Mouse (Mus musculus) T-helper 1 cell (primary cell): ENCODE measurements around the gene Psmd12.
"Not testable (repeated sequence)": the region's sequence is repeated elsewhere in the genome, so short reads cannot be mapped to it uniquely, and the experiment has no call there.

Experiments used
- in situ Hi-C: fragments of 300-600 bp; cut with MboI, MseI; formaldehyde crosslinking; loops from one replicate; pipeline ENCODE4 v1.15.1; 2025; ENCODE audit warnings: high pct_unique_total_duplicates

The Psmd12 gene

GRCm38 (mm10) chr11:107459828-107460227 is 19.5 kb upstream of the Psmd12 start:
- in situ Hi-C loops: loop anchor here (25.0 kb wide), 1 partner anchor 1952 kb away; the partner anchor contains the start of gene 9930022D16Rik

DNA sequence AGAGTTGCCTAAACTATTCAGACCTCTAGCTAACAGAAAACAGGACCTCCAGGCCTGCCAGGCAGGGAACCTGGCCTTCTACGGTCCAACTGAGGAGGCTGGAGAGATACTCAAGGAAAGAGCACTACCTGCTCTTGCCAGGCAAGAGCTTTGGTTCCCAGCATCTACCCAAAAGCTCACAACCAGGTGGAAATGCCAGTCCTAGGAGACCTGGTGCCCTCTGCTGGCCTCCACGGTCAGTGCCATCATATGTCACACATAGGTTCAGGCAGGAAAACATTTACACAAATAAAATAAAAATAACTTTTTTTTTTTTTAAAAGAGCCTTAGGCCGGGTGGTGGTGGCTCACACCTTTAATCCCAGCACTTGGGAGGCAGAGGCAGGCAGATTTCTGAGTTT is 16.8 kb upstream of the Psmd12 start:
- in situ Hi-C loops: loop anchor here (25.0 kb wide), 1 partner anchor 1950 kb away; the partner anchor contains the start of gene 9930022D16Rik

GRCm38 (mm10) chr11:107463251-107463681 is 16.0 kb upstream of the Psmd12 start:
- in situ Hi-C loops: loop anchor here (25.0 kb wide), 1 partner anchor 1949 kb away; the partner anchor contains the start of gene 9930022D16Rik

GRCm38 (mm10) chr11:107464141-107464540 is 15.1 kb upstream of the Psmd12 start:
- in situ Hi-C loops: loop anchor here (25.0 kb wide), 1 partner anchor 1948 kb away; the partner anchor contains the start of gene 9930022D16Rik

DNA sequence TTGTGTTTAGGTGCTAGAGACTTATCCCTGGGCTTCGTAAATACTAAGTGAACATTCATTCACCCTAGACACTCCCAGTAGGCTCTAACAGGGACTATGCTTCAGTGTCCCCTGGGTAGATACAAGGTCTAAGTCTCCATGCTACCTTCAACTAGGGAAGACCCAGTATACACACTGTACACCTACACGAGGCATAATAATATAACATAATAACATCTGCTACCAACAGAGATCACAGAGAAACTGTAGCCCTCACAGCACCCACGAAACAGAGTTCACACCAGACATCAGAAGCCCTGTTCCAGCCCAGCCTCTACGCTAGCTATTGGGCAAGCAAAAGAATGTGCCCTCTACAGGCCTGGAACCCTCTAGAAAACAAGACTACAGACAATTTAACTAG is 14.2 kb upstream of the Psmd12 start:
- in situ Hi-C loops: loop anchor here (5.0 to 25.0 kb wide), 2 partner anchors 43 to 1947 kb away; partner anchors contain the start of gene 9930022D16Rik

DNA sequence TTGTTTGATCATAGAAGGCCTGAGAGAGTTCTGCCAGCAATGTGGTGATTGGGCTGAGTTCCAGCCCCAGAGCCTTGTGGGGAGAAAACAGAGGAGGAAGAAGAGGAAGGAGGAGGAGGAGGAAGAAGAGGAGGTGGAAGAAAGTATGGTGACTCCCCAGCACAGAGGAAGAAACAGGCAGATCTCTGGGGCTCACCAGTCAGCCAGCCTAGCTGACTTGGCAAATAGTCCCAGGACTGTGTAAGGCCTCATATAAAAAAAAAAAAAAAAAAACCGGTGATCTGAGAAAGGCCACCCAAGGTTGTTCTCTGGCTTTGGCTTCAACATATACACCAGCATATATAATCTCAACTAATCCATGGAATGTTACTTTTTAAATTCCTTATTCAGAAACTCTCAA is 13.3 kb upstream of the Psmd12 start:
- in situ Hi-C loops: loop anchor here (5.0 to 25.0 kb wide), 2 partner anchors 44 to 1946 kb away; partner anchors contain the start of gene 9930022D16Rik

DNA sequence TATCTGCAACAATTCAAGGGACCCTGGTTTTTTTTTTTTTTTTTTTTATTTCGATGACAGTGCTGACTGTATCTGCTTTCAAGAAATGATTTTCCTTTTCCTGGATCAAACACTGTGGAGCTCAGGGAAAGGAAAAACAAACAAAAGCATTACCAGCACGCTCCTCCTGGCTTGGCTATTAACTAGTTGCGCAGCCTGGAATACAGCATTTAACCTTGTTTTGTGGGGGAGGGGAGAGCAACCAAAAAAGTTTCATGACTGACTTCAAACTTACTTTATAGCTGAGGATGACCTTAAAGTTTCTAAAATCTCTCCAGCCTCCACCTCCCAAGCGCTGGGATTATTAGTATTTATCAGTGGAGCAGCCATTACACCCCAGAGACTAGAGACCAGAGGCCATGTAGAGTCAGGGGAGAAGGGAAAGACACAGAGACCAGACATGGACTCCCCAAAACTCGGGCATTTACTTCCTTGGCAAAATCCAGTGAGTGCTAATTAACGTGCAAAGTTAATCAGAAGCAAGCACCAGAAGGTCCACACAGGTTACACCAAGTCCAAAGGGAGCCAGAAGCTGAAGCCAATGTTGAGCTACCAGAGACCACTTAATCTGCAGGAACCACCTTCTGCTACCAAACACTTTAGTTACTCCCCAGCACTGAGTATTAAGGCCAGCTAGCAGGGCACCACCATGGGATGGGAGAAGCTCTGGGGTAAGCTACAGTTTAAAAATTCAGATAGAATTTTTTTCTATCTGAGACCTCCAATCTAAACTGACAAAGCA is 12.5 kb upstream of the Psmd12 start:
- in situ Hi-C loops: loop anchor here (5.0 to 25.0 kb wide), 2 partner anchors 44 to 1946 kb away; partner anchors contain the start of gene 9930022D16Rik

DNA sequence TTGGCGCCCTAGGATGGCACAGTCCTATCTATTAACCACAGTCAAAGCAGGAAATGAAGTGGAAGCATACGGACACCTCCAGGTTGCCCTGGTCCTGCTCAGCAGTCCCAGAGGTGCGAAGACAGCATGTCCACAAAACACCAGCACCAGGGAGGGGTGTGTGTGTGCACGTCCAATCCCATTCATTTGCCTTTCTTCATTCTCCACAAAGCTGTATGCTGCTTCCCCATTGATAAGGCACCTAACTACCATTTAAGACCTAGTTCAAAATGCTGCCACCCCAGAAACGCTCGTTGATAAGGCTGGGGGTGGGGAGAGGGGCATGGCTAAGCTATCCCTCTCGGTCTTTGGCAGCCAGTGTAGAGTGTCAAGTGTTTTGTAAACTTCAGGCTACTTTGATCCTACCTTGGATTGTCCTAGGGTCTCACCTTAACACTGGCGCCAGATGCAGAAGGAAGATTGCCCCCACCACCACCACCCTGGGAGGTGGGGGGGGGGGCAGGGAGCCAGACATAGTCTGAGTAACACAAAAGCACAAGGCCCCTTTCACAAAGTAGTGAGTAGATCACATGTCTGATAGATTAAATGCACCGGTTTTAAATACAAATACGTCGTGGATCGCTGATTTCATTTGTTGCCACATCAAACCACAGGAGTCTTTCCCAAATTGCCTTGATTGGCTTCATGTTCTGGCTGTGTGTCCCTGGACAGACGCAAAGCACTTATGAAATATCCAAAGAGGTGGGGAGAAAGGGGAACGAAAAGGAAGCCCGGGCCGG is 10.8 kb upstream of the Psmd12 start:
- in situ Hi-C loops: loop anchor here (5.0 to 25.0 kb wide), 2 partner anchors 46 to 1944 kb away; partner anchors contain the start of gene 9930022D16Rik

DNA sequence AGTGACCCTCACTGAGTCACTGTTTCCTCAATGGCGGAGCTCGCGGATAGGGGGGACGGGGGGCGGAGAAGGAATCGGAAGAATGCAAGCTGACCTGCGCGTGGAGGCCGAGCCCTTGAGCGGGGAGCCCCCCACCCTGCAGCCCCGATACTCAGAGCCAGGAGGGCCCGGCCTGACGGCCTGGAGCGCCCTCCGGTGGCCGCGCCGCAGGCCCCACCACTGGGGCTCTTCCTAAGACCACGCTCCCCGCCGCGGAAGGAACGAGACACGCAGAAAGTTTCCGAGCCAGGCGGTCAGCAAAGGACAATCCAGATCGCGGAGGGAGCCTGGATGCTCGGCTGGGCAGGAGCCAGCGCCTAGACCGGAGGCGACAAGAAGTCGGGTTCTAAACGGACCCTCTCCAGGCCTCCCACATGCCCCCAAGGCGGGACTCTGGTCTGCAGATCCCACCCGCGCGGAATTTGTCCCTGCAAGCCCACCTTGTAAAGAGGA is 10.2 kb upstream of the Psmd12 start:
- in situ Hi-C loops: loop anchor here (5.0 to 25.0 kb wide), 2 partner anchors 47 to 1943 kb away; partner anchors contain the start of gene 9930022D16Rik

- in situ Hi-C loops: loop anchor here (5.0 to 25.0 kb wide), 6 partner anchors 47 to 1943 kb away; partner anchors contain the start of genes 9930022D16Rik and Nol11
Measured at GRCm38 (mm10) chr11:107469523-107470371, 9.5 kb upstream of the Psmd12 start.

DNA sequence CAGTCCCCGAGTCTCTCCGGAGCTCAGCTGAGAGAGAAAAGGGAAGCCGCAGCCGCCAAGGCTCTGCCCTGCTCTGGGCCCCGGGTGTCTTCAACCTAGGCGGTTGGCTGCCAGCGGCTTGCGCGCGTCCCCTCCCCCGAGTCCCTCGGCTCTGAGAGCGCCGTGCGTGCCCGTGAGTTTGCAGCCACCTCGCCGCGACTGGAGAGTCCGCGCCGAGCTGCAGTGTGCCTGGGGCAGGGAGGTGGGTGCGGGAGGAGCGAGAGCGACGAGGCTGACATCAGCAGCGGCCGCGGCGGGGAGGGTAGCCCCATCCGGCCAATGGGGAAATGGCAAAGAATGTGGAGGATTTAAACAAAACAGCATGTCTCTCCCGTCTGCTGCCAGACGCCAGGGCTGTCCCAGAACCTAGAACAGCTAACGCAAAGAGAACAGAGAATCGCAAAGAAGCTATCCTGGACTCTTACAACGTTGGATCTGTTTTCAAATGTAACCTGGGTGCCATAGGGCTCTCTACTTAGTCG is 8.7 kb upstream of the Psmd12 start, which contains the start of gene Pitpnc1:
TSS of gene Pitpnc1 (minus strand) at position 179 of the 521 bp plus-strand sequence.
- in situ Hi-C loops: loop anchor here (5.0 to 25.0 kb wide), 5 partner anchors 78 to 1942 kb away; partner anchors contain the start of genes 9930022D16Rik and Nol11

- in situ Hi-C loops: loop anchor here (5.0 to 25.0 kb wide), 5 partner anchors 79 to 1941 kb away; partner anchors contain the start of genes 9930022D16Rik and Nol11
Measured at GRCm38 (mm10) chr11:107471071-107471720, 8.1 kb upstream of the Psmd12 start.

DNA sequence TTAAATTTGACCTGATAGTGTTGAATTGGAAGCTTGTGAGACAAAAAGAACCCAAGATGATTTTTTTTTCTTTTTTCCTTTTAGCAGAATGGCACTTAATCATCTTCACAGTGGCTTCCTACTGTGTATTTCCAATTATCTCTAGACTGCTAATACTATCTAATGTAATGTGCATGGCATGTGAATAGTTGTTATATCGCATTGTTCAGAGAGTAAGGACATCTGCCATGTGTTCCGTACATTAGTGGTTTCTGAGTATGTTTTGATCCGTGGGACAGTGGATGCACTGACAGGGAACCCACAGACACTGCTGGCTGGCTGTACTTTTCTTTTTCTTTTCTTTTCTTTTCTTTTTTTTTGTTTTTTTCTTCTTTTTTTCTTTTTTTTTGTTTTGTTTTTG is 7.0 kb upstream of the Psmd12 start:
- in situ Hi-C loops: loop anchor here (5.0 to 25.0 kb wide), 5 partner anchors 80 to 1940 kb away; partner anchors contain the start of genes 9930022D16Rik and Nol11

- in situ Hi-C loops: loop anchor here (5.0 to 25.0 kb wide), 5 partner anchors 81 to 1939 kb away; partner anchors contain the start of genes 9930022D16Rik and Nol11
Measured at GRCm38 (mm10) chr11:107473137-107473820, 6.0 kb upstream of the Psmd12 start.

- in situ Hi-C loops: loop anchor here (10.0 kb wide), 1 partner anchor 295 kb away; the partner anchor contains the start of gene Nol11
Measured at GRCm38 (mm10) chr11:107479862-107480203, 549 bp downstream of the Psmd12 start.

GRCm38 (mm10) chr11:107484341-107484740 is 5.1 kb downstream of the Psmd12 start:
- in situ Hi-C loops: no loop called here

DNA sequence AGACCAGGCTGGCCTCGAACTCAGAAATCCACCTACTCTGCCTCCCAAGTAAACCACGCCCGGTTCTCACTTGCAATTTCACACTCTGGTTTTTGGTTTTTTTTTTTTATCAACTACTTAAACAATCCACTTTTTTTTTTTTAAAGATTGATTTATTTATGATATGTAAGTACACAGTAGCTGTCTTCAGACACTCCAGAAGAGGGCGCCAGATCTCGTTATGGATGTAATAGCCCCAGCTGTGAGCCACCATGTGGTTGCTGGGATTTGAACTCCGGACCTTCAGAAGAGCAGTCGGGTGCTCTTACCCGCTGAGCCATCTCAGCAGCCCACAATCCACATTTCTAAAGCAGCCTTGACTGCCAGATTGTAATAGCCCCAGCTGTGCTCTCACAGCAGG is 23.5 kb downstream of the Psmd12 start:
- in situ Hi-C loops: no loop called here

DNA sequence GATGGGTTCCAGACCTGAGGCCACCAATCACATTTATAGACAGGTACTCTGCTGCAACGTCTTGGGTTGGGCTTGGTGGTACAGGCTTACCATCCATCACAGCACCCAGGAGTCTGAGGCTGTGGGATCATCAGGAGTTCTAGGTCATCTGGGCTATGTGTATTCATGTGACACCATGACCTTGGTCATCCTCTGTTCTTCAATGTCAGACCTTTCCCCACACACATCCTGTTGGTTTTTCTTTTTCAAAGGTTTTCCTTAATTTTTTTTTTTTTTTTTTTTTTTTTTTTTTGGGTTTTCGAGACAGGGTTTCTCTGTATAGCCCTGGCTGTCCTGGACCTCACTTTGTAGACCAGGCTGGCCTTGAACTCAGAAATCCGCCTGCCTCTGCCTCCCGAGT is 25.1 kb downstream of the Psmd12 start:
- in situ Hi-C loops: not testable (repeated sequence)

DNA sequence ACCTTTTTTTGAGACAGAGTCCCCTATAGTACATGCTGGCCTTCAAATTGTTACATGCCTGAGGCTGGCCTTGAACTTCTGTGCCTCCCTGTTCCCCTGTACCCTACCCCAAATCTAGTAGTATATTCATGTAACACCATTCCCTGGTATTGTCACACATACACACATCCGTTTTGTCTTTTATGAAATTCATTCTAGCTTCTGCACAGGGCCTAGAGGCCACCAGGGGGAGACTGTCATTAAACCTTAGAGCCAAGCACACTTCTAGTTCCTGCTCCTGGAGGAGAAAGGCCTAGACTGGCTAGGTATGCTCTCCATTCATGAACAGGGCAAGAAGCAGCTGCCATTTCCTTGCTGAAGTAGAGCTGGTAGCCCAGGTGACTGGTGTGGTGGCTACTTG is 27.0 kb downstream of the Psmd12 start:
- in situ Hi-C loops: no loop called here
